Mouse (Mus musculus) heart, postnatal 0 days (tissue): ENCODE results near the gene Rbfox3. TPM values are rescaled to one million over a fixed set of nuclear protein-coding genes. Genes with fewer than 3 reads are reported as not detected.

Experiments used
- ATAC-seq: fragments of 200-750 bp; cut with Nextera tagmentation; 2 replicates; pipeline ENCODE4 v1.8.0; 2017; ENCODE audit warnings: low read depth, moderate number of reproducible peaks, moderate library complexity; ENCODE audit not compliant: insufficient read depth
- DNase-seq: peaks from one replicate; pipeline ENCODE4 v3.0.0-alpha.2; 2016; ENCODE audit warnings: low spot score
- H3K27ac ChIP-seq: fragments of 300-500 bp; sonication (generic); 2 replicates; pipeline ENCODE4 v1.5.1; 2014; ENCODE audit warnings: low read depth, mild to moderate bottlenecking
- H3K27me3 ChIP-seq: fragments of 300-500 bp; sonication (generic); 2 replicates; pipeline ENCODE4 v1.6.1; 2014; ENCODE audit warnings: low read length, mixed read lengths; ENCODE audit not compliant: control insufficient read depth, insufficient read depth
- H3K36me3 ChIP-seq: fragments of 300-500 bp; sonication (generic); replicated peaks from 2 replicates; pipeline ENCODE4 v1.6.1; 2014; ENCODE audit warnings: low read length, mixed read lengths; ENCODE audit not compliant: control insufficient read depth, insufficient read depth
- H3K4me1 ChIP-seq: fragments of 300-500 bp; sonication (generic); 2 replicates; pipeline ENCODE4 v1.6.1; 2014; ENCODE audit warnings: antibody characterized with exemption; ENCODE audit not compliant: control insufficient read depth, insufficient read depth
- H3K4me2 ChIP-seq: fragments of 300-500 bp; sonication (generic); 2 replicates; pipeline ENCODE4 v1.6.1; 2014; ENCODE audit warnings: low read depth, mild to moderate bottlenecking, low read length, moderate library complexity
- H3K4me3 ChIP-seq: fragments of 300-500 bp; sonication (generic); 2 replicates; pipeline ENCODE4 v1.5.1; 2014; ENCODE audit warnings: low read depth, low read length
- H3K9ac ChIP-seq: fragments of 300-500 bp; sonication (generic); replicated peaks from 2 replicates; pipeline ENCODE4 v1.6.1; 2014; ENCODE audit warnings: low read depth, low read length, mixed read lengths
- H3K9me3 ChIP-seq: fragments of 300-500 bp; sonication (generic); replicated peaks from 2 replicates; pipeline ENCODE4 v1.6.1; 2016; ENCODE audit warnings: low read length; ENCODE audit not compliant: control insufficient read depth
- CTCF ChIP-seq: IDR thresholded peaks from 2 replicates; pipeline ENCODE4 v1.5.1; 2016; ENCODE audit warnings: antibody characterized with exemption, control low read depth, low read depth
- EP300 ChIP-seq: IDR thresholded peaks from 2 replicates; pipeline ENCODE4 v1.6.1; 2016; ENCODE audit warnings: antibody characterized with exemption, low read depth
- WGBS: fragments of 180-500 bp; shearing (Covaris S2); extraction: QIAGEN DNeasy Blood & Tissue Kit; methylation state at CpG from one replicate; pipeline ENCODE4 v1.1.7; 2014; 5-methylcytosine and 5-hydroxymethylcytosine counted together
- polyA plus RNA-seq: library from polyadenylated mRNA; unstranded; fragments of >200 nt; fragmentation: Nextera tagmentation; extraction: Ambion mirVana; gene quantifications from 2 replicates; pipeline ENCODE4 v1.2.1, GENCODE M21; 2015
- total RNA-seq: library from RNA; depleted of rRNA; stranded (reverse); fragments of >200 nt; gene quantifications from 2 replicates; pipeline ENCODE4 v1.2.3, GENCODE M21; 2014; ENCODE audit warnings: low replicate concordance

The Rbfox3 gene
- total and polyA plus RNA-seq, 2 experiments from 2014 or later: 0.08 to 1.2 TPM

- no peaks in the 10 kb centered on the region for H3K4me1 ChIP-seq
- no peaks in the 10 kb centered on the region for H3K27me3 ChIP-seq
- TF ChIP-seq CTCF: no peak
- TF ChIP-seq EP300: no peak
- ATAC-seq: no peak
- no peaks in the 10 kb centered on the region for H3K36me3 ChIP-seq
- DNase-seq: no peak
- no peak overlapping the region for H3K4me2 ChIP-seq
- H3K4me3 ChIP-seq: no peak overlapping the region
- H3K9me3 ChIP-seq: no peaks in the 10 kb centered on the region
- 73% methylated on average over 11 of the region's 11 CpGs for WGBS
- H3K9ac ChIP-seq: no peak overlapping the region
- H3K27ac ChIP-seq: no peak overlapping the region
These were observed 53.1 kb downstream of the Rbfox3 start for GRCm38 (mm10) chr11:118858305-118858704.

- Histone ChIP-seq H3K36me3 (no peaks in the 10 kb centered on the region), H3K27ac (no peak overlapping the region), H3K27me3 (no peaks in the 10 kb centered on the region), H3K9me3 (no peaks in the 10 kb centered on the region), H3K4me2 (no peak overlapping the region), H3K9ac (no peak overlapping the region), H3K4me3 (no peak overlapping the region), H3K4me1 (no peaks in the 10 kb centered on the region)
- TF ChIP-seq CTCF (no peak), EP300 (no peak)
- WGBS: 52% methylated on average over 6 of the region's 6 CpGs
- DNase-seq: no peak
- ATAC-seq: no peak
These were observed 60.0 kb downstream of the Rbfox3 start for GRCm38 (mm10) chr11:118851391-118851790.

- Histone ChIP-seq H3K36me3 (no peaks in the 10 kb centered on the region), H3K4me2 (no peak overlapping the region), H3K9ac (no peak overlapping the region), H3K4me1 (no peaks in the 10 kb centered on the region), H3K9me3 (no peaks in the 10 kb centered on the region), H3K27ac (no peak overlapping the region), H3K4me3 (no peak overlapping the region), H3K27me3 (no peaks in the 10 kb centered on the region)
- ATAC-seq (no peak), DNase-seq (no peak)
- TF ChIP-seq EP300 (no peak), CTCF (no peak)
- 71% methylated on average over 7 of the region's 7 CpGs for WGBS
These were observed 63.4 kb downstream of the Rbfox3 start for GRCm38 (mm10) chr11:118847986-118848385.

GRCm38 (mm10) chr11:118840992-118841391 is 70.4 kb downstream of the Rbfox3 start:
- H3K27me3 ChIP-seq: no peaks in the 10 kb centered on the region
- WGBS: 79% methylated on average over 5 of the region's 5 CpGs
- H3K9ac ChIP-seq: no peak overlapping the region
- no peak for DNase-seq
- H3K36me3 ChIP-seq: no peaks in the 10 kb centered on the region
- TF ChIP-seq EP300: no peak
- no peak for TF ChIP-seq CTCF
- H3K4me3 ChIP-seq: no peak overlapping the region
- no peak overlapping the region for H3K27ac ChIP-seq
- no peak for ATAC-seq
- no peak overlapping the region for H3K4me2 ChIP-seq
- H3K9me3 ChIP-seq: no peaks in the 10 kb centered on the region
- H3K4me1 ChIP-seq: no peaks in the 10 kb centered on the region

GRCm38 (mm10) chr11:118838167-118838566 is 73.2 kb downstream of the Rbfox3 start:
- TF ChIP-seq EP300: no peak
- TF ChIP-seq CTCF: no peak
- Histone ChIP-seq H3K27ac (no peak overlapping the region), H3K4me3 (no peak overlapping the region), H3K27me3 (no peaks in the 10 kb centered on the region), H3K9ac (no peak overlapping the region), H3K4me1 (no peaks in the 10 kb centered on the region), H3K4me2 (no peak overlapping the region), H3K9me3 (no peaks in the 10 kb centered on the region), H3K36me3 (no peaks in the 10 kb centered on the region)
- ATAC-seq (no peak), DNase-seq (no peak)
- 14% methylated on average over 4 of the region's 4 CpGs for WGBS

GRCm38 (mm10) chr11:118836889-118837288 is 74.5 kb downstream of the Rbfox3 start:
- H3K9ac ChIP-seq: no peak overlapping the region
- no peak overlapping the region for H3K4me3 ChIP-seq
- DNase-seq (no peak), ATAC-seq (no peak)
- WGBS: 63% methylated on average over 4 of the region's 4 CpGs
- H3K27me3 ChIP-seq: no peaks in the 10 kb centered on the region
- no peak overlapping the region for H3K27ac ChIP-seq
- H3K4me1 ChIP-seq: no peaks in the 10 kb centered on the region
- TF ChIP-seq CTCF: no peak
- no peak for TF ChIP-seq EP300
- no peak overlapping the region for H3K4me2 ChIP-seq
- no peaks in the 10 kb centered on the region for H3K9me3 ChIP-seq
- no peaks in the 10 kb centered on the region for H3K36me3 ChIP-seq
